Mouse (Mus musculus): ENCODE results near the gene Clec2e. TPM values are rescaled to one million over a fixed set of nuclear protein-coding genes. Genes with fewer than 3 reads are reported as not detected.
"Not testable (repeated sequence)": the region's sequence is repeated elsewhere in the genome, so short reads cannot be mapped to it uniquely, and the experiment has no call there.

The Clec2e gene
- total RNA-seq, 1 experiment, result not detected

- Histone ChIP-seq H3K9me3 (ENCODE audit: control insufficient read depth, insufficient read depth, low read depth, low read length) (no peaks in the 10 kb centered on the region), H3K9ac (ENCODE audit: insufficient read depth, low read depth, low read length, poor library complexity, severe bottlenecking) (no peak overlapping the region), H3K4me1 (ENCODE audit: control insufficient read depth in 2 of 2, insufficient read depth in 2 of 2, low read length in 2 of 2, poor library complexity in 1 of 2) (no peaks in the 10 kb centered on the region), H3K36me3 (ENCODE audit: control insufficient read depth, insufficient read depth, low read length, poor library complexity, severe bottlenecking) (no peaks in the 10 kb centered on the region), H3K27ac (ENCODE audit: insufficient read depth, low read depth, low read length, poor library complexity, severe bottlenecking) (no peak overlapping the region), H3K4me3 (ENCODE audit: insufficient read depth in 1 of 2, low read depth in 1 of 2, low read length in 2 of 2, poor library complexity in 1 of 2, severe bottlenecking in 1 of 2) (no peak overlapping the region)
- in situ Hi-C loops (cut with MboI; ENCODE audit: low sequenced_read_pairs in 2 of 2, unreplicated experiment in 2 of 2), result no loop called here
- DNase-seq (ENCODE audit: low read depth, low spot score), result no peak
- TF ChIP-seq HCFC1 (IDR thresholded peaks at IDR 0.05; ENCODE audit: borderline replicate concordance, insufficient read depth, low read length), result no peak
- no peak for TF ChIP-seq ZNF384 (IDR thresholded peaks at IDR 0.05; ENCODE audit: low read depth, low read length)
- no peak for TF ChIP-seq CHD2 (IDR thresholded peaks at IDR 0.05; ENCODE audit: low read depth, low read length)
- TF ChIP-seq ZC3H11A (IDR thresholded peaks at IDR 0.05; ENCODE audit: borderline replicate concordance, low read depth, low read length), result no peak
- no peak for TF ChIP-seq MAFK (IDR thresholded peaks at IDR 0.05; ENCODE audit: insufficient read depth, low read depth, low read length)
These were observed 15.5 kb upstream of the Clec2e start for GRCm38 (mm10) chr6:129116223-129116622.

DNA sequence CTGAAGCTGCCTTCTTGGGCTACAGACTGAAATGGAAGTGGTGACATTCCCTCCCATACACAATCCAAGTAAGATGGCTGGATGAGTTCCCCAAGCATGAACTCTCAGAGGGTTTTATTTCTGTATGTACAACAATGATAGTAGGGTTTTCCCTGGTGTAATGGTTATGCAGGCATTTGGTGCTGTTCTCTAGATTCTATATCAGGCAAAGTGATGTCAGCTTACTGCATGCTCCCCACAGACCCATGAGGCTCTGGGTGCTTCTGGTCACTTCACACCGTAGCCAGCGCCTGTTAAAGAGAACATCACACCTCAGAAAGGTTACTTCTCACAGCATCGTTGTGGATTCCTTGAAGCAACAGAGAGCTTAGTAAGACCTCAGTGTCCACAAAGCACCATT is 13.5 kb upstream of the Clec2e start:
- DNase-seq (ENCODE audit: low read depth, low spot score); H3K4me1 ChIP-seq (ENCODE audit: control insufficient read depth in 2 of 2, insufficient read depth in 2 of 2, low read length in 2 of 2, poor library complexity in 1 of 2); in situ Hi-C loops (cut with MboI; ENCODE audit: low sequenced_read_pairs in 2 of 2, unreplicated experiment in 2 of 2); H3K27ac ChIP-seq (ENCODE audit: insufficient read depth, low read depth, low read length, poor library complexity, severe bottlenecking); H3K4me3 ChIP-seq (ENCODE audit: insufficient read depth in 1 of 2, low read depth in 1 of 2, low read length in 2 of 2, poor library complexity in 1 of 2, severe bottlenecking in 1 of 2); H3K9ac ChIP-seq (ENCODE audit: insufficient read depth, low read depth, low read length, poor library complexity, severe bottlenecking); H3K9me3 ChIP-seq (ENCODE audit: control insufficient read depth, insufficient read depth, low read depth, low read length); H3K36me3 ChIP-seq (ENCODE audit: control insufficient read depth, insufficient read depth, low read length, poor library complexity, severe bottlenecking): not testable (repeated sequence)

DNA sequence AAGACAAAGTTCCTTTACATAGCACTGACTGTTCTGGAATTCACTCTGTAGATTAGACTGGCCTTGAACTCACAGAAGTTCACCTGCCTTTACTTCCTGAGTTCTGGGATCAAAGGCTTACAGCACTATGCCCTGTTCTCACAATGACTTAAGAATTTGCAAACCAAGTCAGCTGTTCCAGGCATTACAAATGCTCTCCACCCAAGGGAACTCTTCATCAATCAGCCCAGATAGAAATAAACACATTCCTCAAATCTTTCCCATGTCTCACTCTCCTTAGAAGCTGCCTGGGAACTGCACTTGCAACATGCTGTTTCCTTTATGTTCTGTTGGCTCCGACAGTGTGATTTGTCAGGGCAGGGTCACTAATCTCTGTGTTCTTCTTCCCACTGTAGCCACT is 13.1 kb upstream of the Clec2e start:
- in situ Hi-C loops (cut with MboI; ENCODE audit: low sequenced_read_pairs in 2 of 2, unreplicated experiment in 2 of 2), result no loop called here
- TF ChIP-seq CHD2 (IDR thresholded peaks at IDR 0.05; ENCODE audit: low read depth, low read length) (no peak), ZC3H11A (IDR thresholded peaks at IDR 0.05; ENCODE audit: borderline replicate concordance, low read depth, low read length) (no peak)
- Histone ChIP-seq H3K9me3 (ENCODE audit: control insufficient read depth, insufficient read depth, low read depth, low read length) (no peaks in the 10 kb centered on the region), H3K4me3 (ENCODE audit: insufficient read depth in 1 of 2, low read depth in 1 of 2, low read length in 2 of 2, poor library complexity in 1 of 2, severe bottlenecking in 1 of 2) (no peak overlapping the region), H3K27ac (ENCODE audit: insufficient read depth, low read depth, low read length, poor library complexity, severe bottlenecking) (no peak overlapping the region), H3K4me1 (ENCODE audit: control insufficient read depth in 2 of 2, insufficient read depth in 2 of 2, low read length in 2 of 2, poor library complexity in 1 of 2) (no peaks in the 10 kb centered on the region), H3K9ac (ENCODE audit: insufficient read depth, low read depth, low read length, poor library complexity, severe bottlenecking) (no peak overlapping the region), H3K36me3 (ENCODE audit: control insufficient read depth, insufficient read depth, low read length, poor library complexity, severe bottlenecking) (no peaks in the 10 kb centered on the region)
- DNase-seq (ENCODE audit: low read depth, low spot score), result no peak

DNA sequence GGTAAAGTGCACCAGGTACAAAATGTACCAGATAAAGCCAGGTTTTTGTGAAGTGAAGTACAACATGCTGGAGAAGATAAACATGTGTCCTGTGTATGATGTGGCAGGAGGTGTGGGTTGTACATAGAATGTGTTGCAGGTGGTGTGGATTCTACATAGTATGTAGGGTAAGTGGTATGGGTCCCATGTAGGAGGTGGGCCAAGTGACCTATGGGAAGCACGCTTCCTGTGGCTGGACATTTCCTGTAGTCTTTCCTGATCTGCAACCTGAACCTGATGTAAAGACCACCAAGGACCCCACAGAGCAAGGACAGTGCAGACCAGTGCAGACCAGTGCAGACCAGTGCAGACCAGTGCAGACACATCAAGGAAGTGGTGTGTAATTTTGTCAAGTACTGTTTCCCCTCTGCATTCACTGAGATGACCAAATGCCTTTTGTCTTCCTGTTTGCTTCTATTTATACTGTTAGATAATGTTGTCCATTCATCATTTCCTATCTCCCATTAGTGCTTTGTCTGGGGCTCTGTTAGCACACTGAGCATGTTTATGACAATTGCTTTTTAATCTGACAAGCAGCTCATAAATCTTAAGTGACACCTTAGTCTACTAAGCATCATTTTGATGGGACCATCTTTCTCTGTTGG is 12.4 kb upstream of the Clec2e start:
- no peak for DNase-seq (ENCODE audit: low read depth, low spot score)
- no peak overlapping the region for H3K9ac ChIP-seq (ENCODE audit: insufficient read depth, low read depth, low read length, poor library complexity, severe bottlenecking)
- H3K4me1 ChIP-seq (ENCODE audit: control insufficient read depth in 2 of 2, insufficient read depth in 2 of 2, low read length in 2 of 2, poor library complexity in 1 of 2), result no peaks in the 10 kb centered on the region
- H3K9me3 ChIP-seq (ENCODE audit: control insufficient read depth, insufficient read depth, low read depth, low read length), result no peaks in the 10 kb centered on the region
- TF ChIP-seq MAFK (IDR thresholded peaks at IDR 0.05; ENCODE audit: insufficient read depth, low read depth, low read length), result no peak
- TF ChIP-seq ZNF384 (IDR thresholded peaks at IDR 0.05; ENCODE audit: low read depth, low read length), result no peak
- TF ChIP-seq ZC3H11A (IDR thresholded peaks at IDR 0.05; ENCODE audit: borderline replicate concordance, low read depth, low read length), result no peak
- no peak for TF ChIP-seq HCFC1 (IDR thresholded peaks at IDR 0.05; ENCODE audit: borderline replicate concordance, insufficient read depth, low read length)
- TF ChIP-seq CHD2 (IDR thresholded peaks at IDR 0.05; ENCODE audit: low read depth, low read length), result no peak
- no peak overlapping the region for H3K4me3 ChIP-seq (ENCODE audit: insufficient read depth in 1 of 2, low read depth in 1 of 2, low read length in 2 of 2, poor library complexity in 1 of 2, severe bottlenecking in 1 of 2)
- in situ Hi-C loops (cut with MboI; ENCODE audit: low sequenced_read_pairs in 2 of 2, unreplicated experiment in 2 of 2), result no loop called here
- no peak overlapping the region for H3K27ac ChIP-seq (ENCODE audit: insufficient read depth, low read depth, low read length, poor library complexity, severe bottlenecking)
- no peaks in the 10 kb centered on the region for H3K36me3 ChIP-seq (ENCODE audit: control insufficient read depth, insufficient read depth, low read length, poor library complexity, severe bottlenecking)

GRCm38 (mm10) chr6:129112526-129112925 is 11.8 kb upstream of the Clec2e start:
- Histone ChIP-seq H3K36me3 (ENCODE audit: control insufficient read depth, insufficient read depth, low read length, poor library complexity, severe bottlenecking) (no peaks in the 10 kb centered on the region), H3K27ac (ENCODE audit: insufficient read depth, low read depth, low read length, poor library complexity, severe bottlenecking) (no peak overlapping the region), H3K9me3 (ENCODE audit: control insufficient read depth, insufficient read depth, low read depth, low read length) (no peaks in the 10 kb centered on the region), H3K9ac (ENCODE audit: insufficient read depth, low read depth, low read length, poor library complexity, severe bottlenecking) (no peak overlapping the region), H3K4me1 (ENCODE audit: control insufficient read depth in 2 of 2, insufficient read depth in 2 of 2, low read length in 2 of 2, poor library complexity in 1 of 2) (no peaks in the 10 kb centered on the region), H3K4me3 (ENCODE audit: insufficient read depth in 1 of 2, low read depth in 1 of 2, low read length in 2 of 2, poor library complexity in 1 of 2, severe bottlenecking in 1 of 2) (no peak overlapping the region)
- DNase-seq (ENCODE audit: low read depth, low spot score), result no peak
- in situ Hi-C loops (cut with MboI; ENCODE audit: low sequenced_read_pairs in 2 of 2, unreplicated experiment in 2 of 2), result no loop called here
- no peak for TF ChIP-seq ZNF384 (IDR thresholded peaks at IDR 0.05; ENCODE audit: low read depth, low read length)

All from ES-E14 (cell line).